Mouse (Mus musculus) thymus, adult 2 months (tissue): ENCODE results near the gene 1700001C02Rik.

Experiments used
- CTCF ChIP-seq: fragments of 200-500 bp; IDR thresholded peaks from 2 replicates; pipeline ENCODE4 v1.5.1; 2012; ENCODE audit warnings: mild to moderate bottlenecking, control low read depth, low read length, moderate library complexity, borderline replicate concordance; ENCODE audit not compliant: control insufficient read depth, poor library complexity, insufficient read depth; ENCODE audit errors: extremely low read depth
- POLR2A ChIP-seq: fragments of 200-500 bp; IDR thresholded peaks from 2 replicates; pipeline ENCODE4 v1.6.1; 2012; ENCODE audit warnings: mild to moderate bottlenecking, low read length, control low read depth, moderate library complexity; ENCODE audit not compliant: control insufficient read depth, poor library complexity, insufficient read depth; ENCODE audit errors: extremely low read depth

DNA sequence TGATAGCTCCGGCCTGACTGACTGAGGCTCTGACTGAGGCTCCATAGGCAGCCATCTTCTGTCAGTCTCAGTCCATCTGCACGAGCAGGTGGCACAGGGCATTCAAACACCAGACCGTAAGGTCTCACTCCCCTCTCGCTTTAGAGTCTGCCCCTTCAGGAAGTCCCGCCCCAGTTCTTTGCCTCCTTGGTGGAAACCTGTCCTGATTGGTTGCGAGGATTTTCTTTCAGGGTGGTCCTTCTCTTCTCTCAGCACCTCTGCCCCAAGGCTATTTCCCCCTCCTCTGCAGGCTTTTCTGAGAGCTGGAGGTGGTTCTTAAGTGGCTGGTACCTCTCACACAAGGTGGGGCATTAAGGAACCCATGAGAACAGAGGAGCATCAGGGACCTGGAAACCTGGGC, 4.6 kb downstream of the 1700001C02Rik start:
- no peak for TF ChIP-seq CTCF
- no peak for TF ChIP-seq POLR2A
